Mouse (Mus musculus) CD4-positive helper T cell, adult 2 months (primary cell): ENCODE results near the gene Nxpe2.

Experiments used
- DNase-seq: peaks from one replicate; pipeline ENCODE4 v3.0.0-alpha.2; 2012; ENCODE audit warnings: low read depth, missing footprints, low spot score

Gene Nxpe2

DNA sequence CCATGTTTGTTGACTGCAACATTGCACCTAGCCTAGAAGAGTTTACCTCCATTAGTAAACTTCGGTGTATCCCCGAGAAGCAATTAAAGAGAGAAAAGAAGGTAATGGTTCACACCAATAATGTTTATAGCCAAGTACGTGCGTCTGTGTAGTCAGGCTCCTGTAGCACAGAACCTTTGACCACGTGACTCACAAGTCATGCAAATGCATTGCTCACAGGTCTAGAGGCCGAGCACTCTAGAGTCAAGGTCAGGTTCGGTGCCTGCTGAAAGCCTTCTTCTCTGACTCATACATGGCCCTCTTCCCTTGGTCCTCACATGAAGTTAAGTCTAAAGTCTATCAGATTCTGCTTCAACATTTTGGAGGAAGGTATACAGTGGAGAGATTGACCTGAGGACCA, 54.3 kb downstream of the Nxpe2 start:
- no peak for DNase-seq

DNA sequence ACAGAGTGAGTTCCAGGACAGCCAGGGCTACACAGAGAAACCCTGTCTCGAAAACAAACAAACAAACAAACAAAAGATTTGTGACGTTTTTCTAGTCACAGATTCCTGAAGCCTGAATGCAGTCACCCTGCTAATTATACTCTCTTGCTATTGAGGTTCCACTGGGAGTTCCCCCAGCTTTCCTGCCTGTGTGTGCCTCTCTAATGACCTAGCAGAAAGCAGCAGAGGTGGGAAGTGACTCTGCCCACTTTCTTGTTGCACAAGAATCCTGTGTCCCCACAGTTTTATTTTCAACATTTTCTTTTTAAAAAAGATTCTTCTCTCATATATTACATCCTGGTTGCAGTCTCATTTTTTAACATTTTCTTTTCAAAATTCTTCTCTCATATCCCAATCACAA, 58.5 kb downstream of the Nxpe2 start:
- DNase-seq: no peak

DNA sequence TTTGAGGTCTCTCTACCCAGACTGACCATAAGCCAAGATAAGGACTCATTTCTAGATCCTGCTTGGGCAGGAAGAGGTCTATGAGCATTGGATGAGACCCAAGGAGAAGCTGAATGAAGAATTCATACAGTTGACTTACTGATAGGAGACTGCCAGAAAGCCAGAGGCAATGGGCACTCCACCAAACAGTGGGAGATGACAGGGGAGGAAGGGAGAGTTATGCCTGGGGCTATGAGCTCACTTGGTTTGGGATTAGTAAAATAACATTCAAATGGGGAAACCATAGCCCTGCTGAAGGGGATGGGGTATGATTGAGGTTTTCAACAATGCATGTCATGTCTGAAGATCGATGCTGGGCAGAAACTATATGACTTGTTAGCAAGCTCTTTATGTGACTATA, 63.0 kb downstream of the Nxpe2 start:
- DNase-seq: no peak

DNA sequence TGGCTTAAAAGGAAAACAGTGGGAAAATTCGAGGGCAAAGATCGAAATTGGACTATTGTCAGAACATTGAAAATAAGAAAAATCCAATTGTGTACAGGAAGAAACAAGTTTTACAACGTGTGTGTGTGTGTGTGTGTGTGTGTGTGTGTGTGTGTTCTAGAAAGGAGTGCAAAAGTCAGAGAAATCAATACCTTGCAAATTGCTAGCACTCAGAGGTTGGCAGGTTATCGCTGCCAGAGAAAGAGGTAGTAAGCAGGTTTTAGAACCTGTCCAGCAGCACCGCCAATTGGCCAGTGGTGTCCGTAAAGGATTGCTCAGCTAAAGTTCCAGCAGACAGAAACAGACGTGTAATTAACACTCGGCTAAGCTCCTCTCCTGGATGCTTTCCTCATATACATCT, 69.0 kb downstream of the Nxpe2 start:
- DNase-seq: no peak

DNA sequence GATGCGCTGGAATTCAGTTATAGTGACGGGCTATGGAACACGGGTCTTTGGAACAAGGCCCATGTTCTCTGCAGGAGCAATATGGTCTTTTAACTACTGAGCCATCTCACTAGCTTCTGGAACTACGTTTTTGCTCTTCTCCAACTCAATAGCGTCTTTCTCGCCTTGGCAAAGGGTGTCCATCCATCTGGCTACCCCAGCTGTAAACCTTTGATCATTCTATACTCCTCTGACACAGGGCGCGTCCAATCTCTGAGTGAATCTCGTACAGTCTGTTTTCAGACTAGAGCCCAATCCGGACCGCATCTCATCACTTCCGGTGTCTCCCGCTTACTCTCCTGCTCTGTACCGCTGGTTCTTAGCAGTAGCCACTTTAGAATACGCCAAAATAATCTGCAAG, 76.4 kb downstream of the Nxpe2 start:
- no peak for DNase-seq
